Mouse (Mus musculus): ENCODE measurements around the gene Mamstr.

Gene Mamstr

DNA sequence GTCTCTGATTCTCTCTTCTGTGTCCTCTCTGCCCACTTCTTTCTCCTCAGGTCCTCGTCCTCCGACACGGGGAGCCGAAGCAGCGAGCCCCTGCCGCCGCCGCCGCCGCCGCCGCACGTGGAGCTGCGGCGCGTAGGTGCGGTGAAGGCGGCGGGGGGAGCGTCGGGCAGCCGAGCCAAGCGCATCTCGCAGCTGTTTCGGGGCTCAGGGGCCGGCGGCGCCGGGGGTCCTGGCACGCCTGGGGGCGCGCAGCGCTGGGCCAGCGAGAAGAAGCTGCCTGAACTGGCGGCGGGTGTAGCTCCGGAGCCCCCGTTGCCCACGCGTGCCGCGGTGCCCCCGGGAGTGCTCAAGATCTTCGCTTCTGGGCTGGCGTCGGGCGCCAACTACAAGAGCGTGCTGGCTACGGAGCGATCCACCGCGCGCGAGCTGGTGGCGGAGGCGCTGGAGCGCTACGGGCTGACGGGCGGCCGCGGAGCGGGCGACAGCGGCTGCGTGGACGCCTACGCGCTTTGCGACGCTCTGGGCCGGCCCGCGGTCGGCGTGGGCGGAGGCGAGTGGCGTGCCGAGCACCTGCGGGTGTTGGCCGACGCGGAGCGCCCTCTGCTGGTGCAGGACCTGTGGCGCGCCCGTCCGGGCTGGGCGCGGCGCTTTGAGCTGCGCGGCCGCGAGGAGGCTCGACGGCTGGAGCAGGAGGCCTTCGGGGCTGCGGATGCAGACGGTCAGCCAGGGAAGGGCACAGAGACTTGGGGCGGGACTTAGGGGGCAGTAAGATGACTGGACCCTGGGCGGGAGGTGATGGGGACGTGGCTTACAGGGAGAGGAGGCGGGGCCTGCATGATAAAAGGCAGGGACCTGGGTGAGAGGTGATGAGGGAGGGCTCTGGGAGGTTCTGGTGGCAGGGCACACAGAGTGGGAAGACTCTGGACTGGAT, 11.1 kb upstream of the Mamstr start:
- DNase-seq (ENCODE audit: low read depth, low spot score): peak; percentile 90

DNA sequence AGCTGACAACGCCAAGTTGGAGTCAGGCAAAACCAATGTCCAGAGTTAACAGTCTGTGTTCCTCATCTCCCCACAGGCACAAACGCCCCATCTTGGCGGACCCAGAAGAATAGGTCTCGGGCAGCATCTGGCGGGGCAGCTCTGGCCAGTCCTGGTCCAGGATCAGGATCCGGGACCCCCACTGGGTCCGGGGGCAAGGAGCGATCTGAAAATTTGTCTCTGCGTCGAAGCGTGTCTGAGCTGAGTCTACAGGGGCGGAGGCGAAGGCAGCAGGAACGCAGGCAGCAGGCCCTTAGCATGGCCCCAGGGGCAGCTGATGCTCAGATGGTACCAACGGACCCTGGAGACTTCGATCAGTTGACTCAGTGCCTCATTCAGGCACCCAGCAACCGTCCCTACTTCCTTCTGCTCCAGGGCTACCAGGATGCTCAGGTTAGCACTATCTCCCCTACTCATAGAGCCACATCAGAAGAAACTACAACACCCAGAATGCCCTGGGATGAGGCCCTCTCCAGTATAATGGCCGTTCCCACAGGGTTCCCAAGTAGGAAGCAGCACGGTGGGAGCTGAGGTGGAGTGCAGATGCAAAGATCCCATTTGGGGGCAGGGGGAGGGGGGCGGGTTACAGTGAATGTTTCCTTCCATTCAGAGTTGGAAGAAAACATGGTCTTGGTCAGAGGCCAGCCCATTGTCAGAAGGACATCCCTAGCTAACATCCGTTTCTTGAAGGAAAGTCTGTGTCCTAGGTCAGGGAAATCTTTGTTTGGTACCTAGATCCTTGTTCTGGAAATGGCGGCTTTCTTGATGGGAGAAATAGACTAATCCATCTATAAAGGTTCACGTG, 9.5 kb upstream of the Mamstr start:
- DNase-seq (ENCODE audit: low read depth, low spot score): no peak

- DNase-seq (ENCODE audit: low read depth, low spot score): no peak
These were observed 7.3 kb upstream of the Mamstr start for GRCm38 (mm10) chr7:45632499-45632898.

DNA sequence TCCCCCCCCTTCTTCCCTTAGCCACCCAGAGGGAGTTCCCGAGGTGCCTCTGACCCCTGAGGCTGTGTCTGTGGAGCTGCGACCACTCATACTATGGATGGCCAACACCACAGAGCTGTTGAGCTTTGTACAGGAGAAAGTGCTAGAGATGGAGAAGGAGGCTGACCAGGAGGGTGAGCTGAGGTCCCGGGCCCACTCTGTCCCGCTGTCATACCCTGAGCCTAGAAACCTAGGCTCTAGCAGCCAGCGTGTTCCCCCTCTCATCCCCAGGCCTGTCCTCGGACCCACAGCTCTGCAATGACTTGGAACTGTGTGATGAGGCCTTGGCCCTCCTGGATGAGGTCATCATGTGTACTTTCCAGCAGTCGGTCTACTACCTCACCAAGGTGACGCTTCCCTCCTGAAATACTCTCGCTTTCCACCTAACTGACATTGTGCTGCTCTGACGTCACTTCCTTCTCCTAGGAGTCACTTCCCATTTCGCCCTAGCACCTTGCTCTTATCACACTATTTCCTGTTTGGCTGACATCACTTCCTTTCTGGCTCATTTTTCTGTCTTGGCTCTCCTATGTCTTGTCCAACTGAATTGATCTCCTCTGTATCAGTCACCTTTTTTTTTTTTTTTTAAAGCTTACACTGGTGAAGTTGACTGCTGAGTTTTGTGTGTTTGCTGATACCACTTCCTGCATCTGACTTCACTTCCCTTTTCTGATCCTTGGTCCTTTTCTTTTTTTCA, 4.7 kb upstream of the Mamstr start:
- no peak for DNase-seq (ENCODE audit: low read depth, low spot score)

- DNase-seq (ENCODE audit: low read depth, low spot score): no peak
These were observed 3.8 kb upstream of the Mamstr start for GRCm38 (mm10) chr7:45635711-45636688.

DNA sequence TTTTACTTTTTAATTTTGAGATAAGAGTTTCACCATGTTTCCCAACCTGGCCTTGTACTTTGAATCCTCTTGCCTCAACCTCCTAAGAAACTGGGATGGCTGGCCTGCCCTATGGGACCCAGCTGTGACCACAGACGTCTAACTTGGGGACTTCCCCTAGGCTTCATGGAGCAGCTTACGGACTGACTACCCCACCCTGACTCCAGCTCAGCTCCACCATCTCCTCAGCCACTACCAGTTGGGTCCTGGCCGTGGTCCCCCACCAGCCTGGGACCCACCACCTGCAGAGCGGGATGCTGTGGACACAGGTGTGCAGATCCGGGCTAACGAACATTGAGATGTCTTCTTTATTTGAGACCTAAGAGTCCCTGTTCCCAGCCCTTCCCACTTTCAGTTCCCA, 2.1 kb upstream of the Mamstr start:
- DNase-seq (ENCODE audit: low read depth, low spot score): no peak

DNA sequence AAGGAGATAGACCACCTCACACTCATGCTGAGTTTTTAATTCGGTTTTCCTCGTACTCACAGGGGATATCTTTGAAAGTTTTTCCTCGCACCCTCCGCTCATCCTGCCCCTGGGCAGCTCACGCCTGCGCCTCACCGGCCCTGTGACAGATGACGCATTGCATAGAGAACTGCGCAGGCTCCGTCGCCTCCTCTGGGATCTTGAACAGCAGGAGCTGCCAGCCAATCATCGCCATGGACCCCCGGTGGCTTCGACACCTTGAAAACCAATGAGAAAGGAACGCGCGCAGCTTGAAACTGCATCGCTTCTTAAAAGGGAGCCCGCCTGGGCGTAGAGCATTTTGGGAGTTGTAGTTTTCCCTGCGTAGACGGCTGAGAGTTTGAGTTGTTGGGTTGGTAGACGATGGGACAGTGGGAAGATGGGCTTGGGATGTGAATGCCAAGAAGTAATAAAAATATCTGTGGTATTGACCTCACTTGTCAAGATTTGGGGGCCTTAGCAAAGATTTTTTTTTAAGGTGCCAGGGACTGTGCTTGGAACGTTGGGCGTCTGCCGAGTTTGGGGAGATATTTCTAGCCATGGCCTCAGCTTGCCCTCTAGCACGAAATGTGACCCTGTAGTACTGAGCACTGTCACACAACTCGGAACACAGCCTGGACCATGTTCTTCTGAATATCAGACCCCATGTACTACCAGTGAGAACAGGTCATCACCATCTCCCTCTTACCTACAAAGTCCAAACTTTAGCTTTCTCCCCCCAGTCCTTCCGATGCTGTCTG, 965 bp upstream of the Mamstr start:
- peak; percentile 98 for DNase-seq (ENCODE audit: low read depth, low spot score)

DNA sequence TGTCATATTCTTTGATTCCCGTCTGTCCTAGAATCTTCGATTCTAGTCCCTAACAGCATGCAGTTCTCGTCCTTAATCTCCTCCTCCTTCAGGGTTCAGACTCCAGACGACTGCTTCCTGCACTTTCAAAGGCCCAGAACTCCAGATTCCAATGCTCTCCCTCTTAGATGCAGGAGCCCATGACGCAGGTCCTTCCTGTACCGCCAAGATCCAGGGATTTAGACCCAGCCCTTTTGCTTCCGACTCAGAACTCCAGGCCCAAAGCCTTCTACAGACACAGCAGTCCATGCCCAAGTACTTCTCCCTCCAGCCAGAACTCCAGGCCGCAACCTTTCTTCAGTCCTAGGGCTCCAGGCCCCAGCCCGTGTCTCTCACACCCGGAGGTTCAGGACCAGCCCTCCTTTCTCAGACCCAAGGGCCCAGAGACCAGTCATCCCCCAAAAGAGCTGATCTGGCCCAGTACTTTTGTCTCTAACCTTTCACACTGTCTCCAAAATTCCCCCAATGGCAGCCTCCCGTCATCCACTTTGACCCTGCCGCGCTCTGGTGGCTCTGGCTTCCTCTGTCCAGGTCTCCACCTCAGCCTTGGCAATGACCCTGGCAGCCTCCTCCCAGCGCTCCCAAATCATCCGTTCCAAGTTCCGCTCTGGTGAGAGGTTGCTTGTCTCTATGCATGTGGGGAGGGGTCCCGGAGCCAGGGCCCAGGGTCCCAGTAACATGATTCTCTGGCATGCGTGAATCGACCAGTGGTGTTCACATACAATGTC, 597 bp downstream of the Mamstr start:
- DNase-seq (ENCODE audit: low read depth, low spot score): no peak

- no peak for DNase-seq (ENCODE audit: low read depth, low spot score)
These were observed 1.7 kb downstream of the Mamstr start for GRCm38 (mm10) chr7:45641391-45642040.

GRCm38 (mm10) chr7:45642083-45642482, 2.3 kb downstream of the Mamstr start:
- no peak for DNase-seq (ENCODE audit: low read depth, low spot score)

DNA sequence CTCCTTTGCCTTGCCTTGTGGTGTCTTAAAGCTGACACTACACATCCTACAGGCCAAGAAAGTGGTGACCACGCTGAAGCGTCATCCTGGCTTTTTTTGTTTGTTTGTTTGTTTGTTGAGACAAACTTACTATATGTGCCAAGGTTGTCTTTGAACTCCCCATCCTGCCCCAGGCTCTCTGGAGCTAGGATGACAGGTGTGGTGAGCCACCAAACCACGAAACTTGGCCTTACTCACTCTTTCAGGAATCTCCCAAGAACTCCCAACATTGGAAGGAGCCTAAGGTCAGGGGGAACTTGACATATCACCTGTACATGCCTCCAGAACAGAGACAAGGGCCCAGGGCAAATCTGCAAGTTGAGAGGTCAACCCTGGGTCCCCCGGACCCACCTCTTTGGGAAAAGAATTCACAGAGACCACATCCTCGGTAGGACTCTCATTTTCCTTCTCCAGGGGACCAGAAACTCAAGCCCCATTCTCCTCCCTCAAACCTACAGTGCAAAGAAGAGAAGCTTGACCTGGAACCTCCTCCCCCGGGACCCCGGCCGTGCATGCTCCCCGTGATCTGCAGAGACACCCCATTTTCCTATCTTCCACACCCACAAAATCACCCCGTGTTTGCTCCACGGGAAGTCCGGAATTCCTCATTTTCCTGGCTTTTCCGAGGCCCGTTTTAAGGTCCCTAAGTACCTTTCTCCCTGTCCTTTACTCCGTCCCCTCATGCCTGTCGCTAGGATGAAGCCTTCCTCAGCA, 2.9 kb downstream of the Mamstr start:
- no peak for DNase-seq (ENCODE audit: low read depth, low spot score)

- peak; percentile 98 for DNase-seq (ENCODE audit: low read depth, low spot score)
These were observed 3.8 kb downstream of the Mamstr start for GRCm38 (mm10) chr7:45643441-45644178.

- peak; percentile 63 for DNase-seq (ENCODE audit: low read depth, low spot score)
These were observed 4.4 kb downstream of the Mamstr start for GRCm38 (mm10) chr7:45644183-45644582.

GRCm38 (mm10) chr7:45644872-45645590, 5.3 kb downstream of the Mamstr start:
- no peak for DNase-seq (ENCODE audit: low read depth, low spot score)

GRCm38 (mm10) chr7:45645591-45645971, 5.8 kb downstream of the Mamstr start:
- DNase-seq (ENCODE audit: low read depth, low spot score): no peak

DNA sequence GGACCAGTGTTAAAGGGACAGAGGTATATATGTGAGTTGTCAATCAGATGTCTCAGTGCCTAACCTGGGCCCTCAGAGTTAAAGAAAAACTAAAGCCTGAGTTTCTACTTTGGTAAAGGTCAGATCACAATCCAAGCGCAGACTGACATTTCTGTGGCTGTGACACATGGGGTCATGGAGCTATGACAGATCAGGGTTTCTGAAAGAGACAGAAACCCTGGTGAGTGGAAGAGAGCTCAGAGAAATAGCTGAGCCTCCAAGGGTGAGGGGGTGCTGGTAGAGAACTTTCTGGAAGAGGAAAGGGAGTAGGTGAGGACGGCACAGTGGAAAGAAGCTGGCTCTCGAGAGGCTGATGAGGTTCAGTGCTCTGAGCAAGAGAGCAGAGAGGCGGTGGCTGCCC, 6.9 kb downstream of the Mamstr start:
- no peak for DNase-seq (ENCODE audit: low read depth, low spot score)

- no peak for DNase-seq (ENCODE audit: low read depth, low spot score)
These were observed 9.6 kb downstream of the Mamstr start for GRCm38 (mm10) chr7:45649351-45649750.
